Mouse (Mus musculus): ENCODE data around the gene 4930402K13Rik. TPM values are rescaled to one million over a fixed set of nuclear protein-coding genes. Genes with fewer than 3 reads are reported as not detected.

4930402K13Rik gene
- polyA plus RNA-seq, 1 experiment from 2014 or later = not detected

Other genes starting within 250 kb of the 4930402K13Rik start
- gene Gm5751, start 230.3 kb upstream of the 4930402K13Rik start, polyA plus RNA-seq (2016; fragmentation: Nextera tagmentation; extraction: Ambion mirVana) = not detected in 2 replicates
- 2.8 and 2.9 TPM in 2 replicates for gene B630019K06Rik, start 212.2 kb upstream of the 4930402K13Rik start, polyA plus RNA-seq (2016; fragmentation: Nextera tagmentation; extraction: Ambion mirVana)
- gene Fthl17b, start 141.6 kb upstream of the 4930402K13Rik start, polyA plus RNA-seq (2016; fragmentation: Nextera tagmentation; extraction: Ambion mirVana) = not detected in 2 replicates
- not detected in 2 replicates for gene Fthl17c, start 128.0 kb upstream of the 4930402K13Rik start, polyA plus RNA-seq (2016; fragmentation: Nextera tagmentation; extraction: Ambion mirVana)
- gene Fthl17d, start 117.8 kb upstream of the 4930402K13Rik start, polyA plus RNA-seq (2016; fragmentation: Nextera tagmentation; extraction: Ambion mirVana) = not detected in 2 replicates
- gene Fthl17e, start 71.1 kb upstream of the 4930402K13Rik start, polyA plus RNA-seq (2016; fragmentation: Nextera tagmentation; extraction: Ambion mirVana) = not detected in 2 replicates
- not detected in 2 replicates for gene Fthl17f, start 41.5 kb upstream of the 4930402K13Rik start, polyA plus RNA-seq (2016; fragmentation: Nextera tagmentation; extraction: Ambion mirVana)
- 0.26 and 0.43 TPM in 2 replicates for gene Lancl3, start 95.3 kb downstream of the 4930402K13Rik start, polyA plus RNA-seq (2016; fragmentation: Nextera tagmentation; extraction: Ambion mirVana)
- not detected in 2 replicates for gene Gm14862, start 152.3 kb downstream of the 4930402K13Rik start, polyA plus RNA-seq (2016; fragmentation: Nextera tagmentation; extraction: Ambion mirVana)
- gene Xk, start 168.2 kb downstream of the 4930402K13Rik start, polyA plus RNA-seq (2016; fragmentation: Nextera tagmentation; extraction: Ambion mirVana) = 2.0 TPM in 2 replicates
- not detected in 2 replicates for gene H2al1m, start 179.2 kb downstream of the 4930402K13Rik start, polyA plus RNA-seq (2016; fragmentation: Nextera tagmentation; extraction: Ambion mirVana)
- not detected in 2 replicates for gene H2al1k, start 246.1 kb downstream of the 4930402K13Rik start, polyA plus RNA-seq (2016; fragmentation: Nextera tagmentation; extraction: Ambion mirVana)

All from embryonic facial prominence, embryonic 10.5 days (tissue).